Mouse (Mus musculus) right cerebral cortex, adult 18-20 months (tissue): ENCODE data around the gene Tnfrsf14.

Source experiments
- DNase-seq: peaks from one replicate; pipeline ENCODE4 v3.0.0; 2022; ENCODE audit warnings: mixed read lengths

Gene Tnfrsf14

DNA sequence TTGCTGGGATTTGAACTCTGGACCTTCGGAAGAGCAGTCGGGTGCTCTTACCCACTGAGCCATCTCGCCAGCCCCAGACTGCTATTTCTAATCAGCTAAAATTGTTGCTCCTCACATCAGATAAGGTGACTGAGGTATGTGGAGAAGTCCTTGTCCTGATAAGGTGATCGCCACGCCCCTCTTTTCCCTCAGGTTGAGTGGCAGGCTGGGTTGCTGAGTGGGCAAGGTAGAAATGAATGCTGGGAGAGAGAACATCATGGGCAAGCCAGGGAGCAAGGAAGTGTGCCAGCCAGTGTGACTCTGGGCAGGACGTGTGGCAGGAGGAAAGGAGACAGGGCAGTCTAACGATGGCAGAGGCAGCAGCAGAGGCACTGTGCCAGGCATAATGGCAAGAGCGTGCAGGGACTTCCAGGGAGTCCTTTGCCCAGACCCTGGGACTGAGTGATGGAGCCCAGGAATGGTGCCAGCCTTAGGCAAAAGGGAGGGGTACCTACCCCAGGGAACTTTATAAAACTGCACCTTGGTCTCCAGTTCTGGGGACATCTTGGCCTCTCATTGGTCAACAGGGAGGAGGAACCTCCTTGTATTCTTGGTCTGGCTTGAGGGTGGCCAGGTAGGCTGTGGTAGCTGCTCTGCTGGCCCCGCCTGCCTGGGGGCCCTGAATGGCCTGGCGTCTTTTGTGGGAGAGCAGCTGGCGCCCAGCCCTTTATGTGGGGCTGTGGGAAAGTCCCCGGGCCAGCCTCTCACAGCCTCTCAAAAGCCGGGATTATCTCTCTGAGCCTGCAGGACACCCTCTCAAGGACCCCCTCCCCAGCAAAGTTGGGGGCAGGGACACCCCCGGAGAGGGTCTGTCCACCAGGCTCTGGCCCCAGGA, 19.9 kb upstream of the Tnfrsf14 start:
- peak; percentile 35 for DNase-seq

DNA sequence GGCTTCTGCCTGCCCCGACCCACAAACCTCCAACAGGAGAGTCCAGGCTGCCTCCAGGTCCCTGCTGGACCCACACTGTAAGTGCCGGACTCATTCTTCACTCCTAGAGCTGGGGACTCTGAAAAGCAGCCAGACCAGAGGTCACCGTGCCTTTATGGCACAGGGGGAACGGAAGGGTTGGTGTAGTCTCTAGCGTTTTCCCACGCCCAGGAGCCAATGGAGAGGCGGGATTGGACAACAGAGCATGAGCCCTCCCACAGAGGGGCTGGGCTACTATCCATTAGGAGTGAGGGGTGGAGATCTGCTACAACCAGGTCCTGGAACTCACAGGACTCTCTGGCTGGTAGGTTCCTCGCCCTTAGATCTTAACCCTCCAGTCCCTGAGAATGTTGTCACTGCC, 18.0 kb upstream of the Tnfrsf14 start:
- DNase-seq: peak; percentile 53

DNA sequence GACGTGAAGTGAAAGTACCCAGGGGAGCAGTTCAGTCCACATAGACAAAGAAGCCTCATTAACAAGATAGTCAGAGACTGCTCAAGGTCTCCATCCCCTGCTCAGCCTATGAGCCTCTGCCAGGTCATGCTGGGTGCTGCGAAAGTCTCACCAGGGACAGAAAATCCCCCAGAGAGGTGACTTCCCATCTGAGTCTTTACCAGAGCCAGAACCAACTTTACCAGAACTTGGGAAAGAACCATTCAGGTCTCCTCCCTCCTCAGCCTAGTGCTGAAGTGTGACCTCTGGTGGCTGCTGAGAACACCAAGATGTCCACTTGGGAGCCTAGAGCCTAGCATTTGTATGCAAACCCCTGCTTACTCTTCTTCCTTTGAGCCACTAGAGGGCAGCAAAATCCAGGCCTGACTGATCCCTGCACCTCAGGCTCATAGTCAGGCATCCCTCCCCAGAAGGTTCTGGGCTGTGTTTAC, 15.8 kb upstream of the Tnfrsf14 start:
- DNase-seq: peak; percentile 87

DNA sequence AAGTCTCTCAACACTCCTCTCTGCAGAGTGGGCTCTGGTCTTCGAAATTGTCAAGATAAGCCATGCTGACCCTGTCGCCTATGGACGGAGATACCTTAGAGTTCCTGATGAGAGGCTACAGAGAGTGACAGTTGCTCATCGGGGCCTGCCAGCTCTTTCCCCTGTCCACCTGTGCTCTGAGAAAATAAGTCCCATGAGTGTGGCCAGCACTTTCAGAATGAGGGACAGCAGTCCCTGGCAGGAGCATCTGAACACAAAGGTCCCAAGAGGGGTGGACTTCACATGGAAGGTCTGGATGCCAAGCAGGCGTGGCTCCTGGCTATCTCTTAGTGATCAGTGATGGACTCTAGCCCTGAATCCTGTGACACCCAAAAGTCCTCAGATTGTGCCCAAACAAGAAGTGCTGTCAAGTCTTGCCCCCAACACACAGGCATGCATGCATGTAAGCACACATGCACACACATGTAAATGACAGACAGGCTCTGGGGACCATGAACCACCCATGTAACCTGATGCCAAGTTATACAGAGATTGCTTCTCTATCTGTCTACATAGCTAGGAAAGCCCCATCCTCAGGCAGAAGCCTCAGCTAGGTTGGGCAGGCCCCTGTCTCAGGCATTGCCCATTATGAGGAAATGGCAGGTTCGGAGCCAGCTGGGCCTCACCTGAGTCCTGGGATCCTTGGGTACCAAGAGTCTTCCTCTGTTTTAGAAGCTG, 15.1 kb upstream of the Tnfrsf14 start:
- no peak for DNase-seq

GRCm38 (mm10) chr4:154942632-154943322, 14.4 kb upstream of the Tnfrsf14 start:
- DNase-seq: no peak

GRCm38 (mm10) chr4:154941831-154942230, 13.5 kb upstream of the Tnfrsf14 start:
- DNase-seq: no peak

- no peak for DNase-seq
These were observed 11.8 kb upstream of the Tnfrsf14 start for GRCm38 (mm10) chr4:154940156-154940555.

DNA sequence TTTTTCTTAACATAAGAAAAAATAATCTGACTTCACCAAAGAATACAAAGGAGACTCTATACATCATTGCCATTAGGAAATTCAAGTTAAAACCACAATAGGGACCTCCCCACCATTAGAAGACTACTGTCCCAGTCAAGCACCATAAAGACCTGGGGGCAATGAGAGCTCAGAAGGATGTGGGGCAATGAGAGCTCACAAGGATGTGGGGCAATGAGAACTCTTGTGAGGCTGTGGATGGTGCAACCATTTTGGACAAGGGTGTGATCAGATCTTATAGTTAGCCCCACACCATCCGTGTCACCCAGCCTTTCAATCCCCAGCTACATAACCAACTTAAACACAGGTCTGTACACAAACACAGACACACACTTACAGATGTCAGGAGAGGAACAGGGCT, 9.4 kb upstream of the Tnfrsf14 start:
- DNase-seq: no peak

DNA sequence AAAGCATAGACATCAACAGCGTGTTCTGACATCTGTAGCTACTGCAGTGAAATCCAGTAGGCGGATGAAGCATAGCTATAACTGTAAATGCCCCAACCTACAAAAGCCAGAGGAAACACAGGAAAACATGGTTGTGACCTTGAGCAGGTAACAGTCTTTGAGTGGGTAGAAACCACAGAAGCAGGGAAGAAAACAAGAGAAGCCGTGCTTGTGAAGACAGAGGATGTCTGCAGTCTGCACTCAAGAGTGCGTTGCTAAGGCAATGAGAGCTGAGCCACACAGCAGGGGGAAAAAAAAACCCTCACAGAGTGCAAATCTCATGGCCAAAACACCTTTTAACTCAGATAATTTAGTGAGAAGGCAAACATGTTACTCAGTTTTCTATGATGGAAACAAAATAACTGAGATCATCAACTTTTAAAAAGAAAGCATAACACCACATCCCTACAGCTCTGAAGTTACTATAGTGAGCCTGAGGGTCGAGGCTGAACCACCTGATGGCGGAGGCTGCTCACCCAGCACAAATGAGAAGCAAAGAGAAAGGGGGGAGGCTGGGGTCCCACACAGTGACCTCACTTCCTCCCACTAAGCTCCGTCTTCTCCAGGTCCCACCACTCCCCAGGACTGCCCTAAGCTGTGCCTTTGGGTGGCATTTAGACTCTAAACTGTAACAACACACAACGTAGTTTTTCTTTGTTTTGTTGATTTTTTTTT, 8.3 kb upstream of the Tnfrsf14 start:
- DNase-seq: no peak

DNA sequence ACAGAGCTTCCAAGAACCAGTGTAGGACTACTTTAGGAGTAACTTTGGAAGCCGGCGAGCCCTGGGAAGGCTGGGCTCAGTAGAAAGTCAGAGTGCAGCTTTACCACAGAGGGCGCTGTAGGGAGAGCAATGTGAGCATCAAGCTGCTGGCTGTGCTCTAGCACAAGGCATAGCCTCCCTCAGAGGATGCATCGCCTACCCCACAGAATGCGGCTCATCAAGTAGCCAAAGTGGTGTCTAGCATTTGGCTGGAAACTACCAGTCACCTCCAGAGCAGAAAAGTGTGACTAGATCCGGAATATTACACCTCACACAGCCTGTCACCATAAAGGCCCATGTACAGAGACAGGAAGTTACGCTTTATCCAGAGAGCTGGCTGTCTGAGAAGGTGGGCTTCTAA, 7.4 kb upstream of the Tnfrsf14 start:
- DNase-seq: no peak

- DNase-seq: no peak
These were observed 6.4 kb upstream of the Tnfrsf14 start for GRCm38 (mm10) chr4:154934800-154935199.

DNA sequence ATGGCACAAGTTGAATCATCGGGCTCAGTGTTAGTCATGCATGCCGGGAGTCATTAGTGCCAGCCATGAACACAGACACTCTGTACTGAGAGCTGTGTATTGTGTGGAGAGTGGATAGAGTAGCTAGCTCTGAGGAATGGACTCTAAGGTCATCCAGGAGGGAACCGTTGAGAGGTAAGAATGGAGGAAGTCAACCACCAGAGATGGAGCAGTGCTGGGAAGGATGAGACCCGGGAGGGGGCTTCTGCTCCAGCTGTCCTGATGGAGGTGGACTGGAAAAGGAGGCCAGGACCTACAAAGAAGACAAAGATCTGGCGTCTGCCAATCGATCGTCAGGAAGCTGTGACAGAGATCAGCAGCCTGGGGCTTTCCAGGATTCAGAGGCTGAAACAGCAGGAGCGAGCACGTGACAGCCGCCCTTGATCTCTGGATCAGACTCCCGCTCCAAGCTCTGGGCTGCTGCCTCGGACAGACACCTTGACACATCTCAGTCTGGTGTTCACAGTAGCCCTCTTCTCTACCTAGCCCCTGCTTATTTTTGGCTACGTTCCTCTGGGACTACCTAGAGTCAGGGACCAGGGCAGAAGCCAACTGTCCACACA, 5.0 kb upstream of the Tnfrsf14 start:
- no peak for DNase-seq

DNA sequence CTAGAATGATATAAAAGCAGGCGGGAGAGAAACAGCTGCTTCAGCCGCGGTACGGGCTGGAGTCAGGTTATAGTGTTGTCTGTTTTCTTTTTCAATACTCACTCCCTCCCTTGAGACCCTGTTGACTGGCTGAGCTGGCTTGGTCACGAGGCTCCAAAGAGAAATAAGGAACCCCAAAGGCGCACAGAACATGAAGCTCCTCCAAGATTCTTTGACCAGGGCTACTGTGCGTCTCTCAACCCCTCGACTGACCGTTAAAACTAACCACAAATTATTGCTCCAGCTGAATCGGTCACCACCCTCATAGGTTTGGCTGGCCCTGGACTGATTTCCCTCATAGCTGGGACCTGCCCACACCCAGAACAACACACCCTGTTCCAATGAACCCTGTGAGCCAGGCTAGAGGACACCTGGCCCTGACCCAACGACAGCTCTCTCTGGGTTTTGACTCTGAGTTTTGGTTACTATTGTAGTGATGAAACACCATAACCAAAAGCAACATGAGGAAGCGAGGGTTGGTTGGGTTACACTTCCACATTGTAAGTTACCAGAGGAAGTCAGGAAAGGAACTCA, 811 bp upstream of the Tnfrsf14 start:
- DNase-seq: no peak

GRCm38 (mm10) chr4:154927899-154928337, 445 bp downstream of the Tnfrsf14 start:
- DNase-seq: no peak

DNA sequence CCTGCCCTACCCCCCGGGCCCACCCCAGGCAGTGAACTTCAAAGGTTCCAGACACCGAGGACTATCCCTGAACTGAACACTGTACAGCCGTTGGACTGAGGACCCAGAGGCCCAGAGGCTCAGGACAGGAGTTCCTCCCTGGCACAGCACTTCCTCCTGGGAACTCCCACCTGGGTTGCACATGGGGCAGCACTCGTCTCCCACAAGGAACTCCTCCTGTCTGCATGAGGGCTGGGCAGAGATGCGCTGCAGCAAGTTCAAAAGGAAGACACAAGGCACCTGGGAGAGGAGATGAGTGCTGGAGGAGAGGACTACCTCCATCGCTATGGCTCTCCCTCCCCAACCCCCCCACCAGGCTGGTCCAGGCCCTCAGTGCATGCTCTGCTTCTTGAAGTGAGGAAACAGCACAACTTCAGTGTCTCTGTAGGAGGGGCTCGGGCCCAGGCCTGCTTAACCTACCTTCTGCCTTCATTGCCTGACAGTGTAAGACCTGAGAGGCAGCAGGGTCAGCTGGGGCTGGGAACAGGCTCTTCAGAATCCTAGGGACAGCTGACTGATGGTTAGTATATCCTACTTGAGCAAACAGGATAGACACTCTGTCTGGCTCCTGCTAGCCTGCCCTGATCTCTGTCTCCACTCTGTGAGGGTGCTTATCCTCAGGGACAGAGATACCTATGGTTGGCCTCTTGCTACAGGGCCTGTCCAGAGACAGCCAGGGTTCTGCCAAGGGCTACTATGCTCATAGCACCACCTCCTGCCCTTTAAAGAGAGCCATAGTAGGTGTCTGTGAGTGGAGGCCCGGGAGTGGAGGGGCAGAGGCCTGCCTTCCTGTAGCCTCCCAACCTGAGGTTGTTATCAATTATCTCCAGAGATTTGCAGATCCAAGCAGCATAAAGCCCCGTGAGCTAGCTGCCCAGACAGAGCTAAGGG, 1.1 kb downstream of the Tnfrsf14 start:
- DNase-seq: no peak

GRCm38 (mm10) chr4:154925413-154925812, 3.0 kb downstream of the Tnfrsf14 start:
- DNase-seq: no peak

DNA sequence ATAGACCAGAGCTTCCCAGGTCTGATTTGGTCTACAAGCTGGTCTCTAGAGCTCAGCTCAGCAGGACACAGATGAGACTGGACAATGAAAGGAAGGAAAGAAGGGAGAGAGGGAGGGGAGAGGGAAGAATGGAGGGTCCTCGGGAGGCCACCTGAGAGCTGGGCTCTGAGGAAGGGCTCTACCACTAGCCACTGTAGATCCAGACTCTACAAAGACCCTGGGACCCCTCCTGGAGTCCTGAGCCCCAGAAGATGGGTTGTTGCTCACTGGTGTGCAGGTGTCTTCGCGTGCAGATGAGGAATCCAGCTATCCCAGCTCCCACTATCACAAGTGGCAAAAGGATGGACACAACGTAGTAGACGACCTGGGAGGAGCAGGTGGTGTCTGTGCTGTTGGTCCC, 5.4 kb downstream of the Tnfrsf14 start:
- DNase-seq: no peak

DNA sequence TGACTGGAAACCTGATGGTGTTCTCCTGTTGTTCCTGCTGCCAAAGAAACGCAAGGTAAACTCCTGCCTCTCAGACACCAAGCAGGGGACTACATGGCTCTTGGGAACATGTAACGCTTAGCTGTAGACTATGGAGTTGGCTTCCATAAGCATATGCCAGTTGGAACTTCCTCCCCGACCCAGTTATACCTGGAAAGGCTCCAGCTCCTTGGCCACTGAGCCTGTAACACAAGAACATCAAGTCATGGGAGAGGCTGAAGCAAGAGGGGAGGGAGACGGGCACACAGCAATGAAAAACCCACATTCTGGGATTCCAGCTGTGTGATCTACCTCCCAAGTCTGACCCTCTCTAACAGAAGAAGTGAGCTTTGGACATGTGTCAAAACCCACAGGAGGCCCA, 6.1 kb downstream of the Tnfrsf14 start:
- DNase-seq: no peak

- DNase-seq: no peak
These were observed 11.7 kb downstream of the Tnfrsf14 start for GRCm38 (mm10) chr4:154916662-154917061.

DNA sequence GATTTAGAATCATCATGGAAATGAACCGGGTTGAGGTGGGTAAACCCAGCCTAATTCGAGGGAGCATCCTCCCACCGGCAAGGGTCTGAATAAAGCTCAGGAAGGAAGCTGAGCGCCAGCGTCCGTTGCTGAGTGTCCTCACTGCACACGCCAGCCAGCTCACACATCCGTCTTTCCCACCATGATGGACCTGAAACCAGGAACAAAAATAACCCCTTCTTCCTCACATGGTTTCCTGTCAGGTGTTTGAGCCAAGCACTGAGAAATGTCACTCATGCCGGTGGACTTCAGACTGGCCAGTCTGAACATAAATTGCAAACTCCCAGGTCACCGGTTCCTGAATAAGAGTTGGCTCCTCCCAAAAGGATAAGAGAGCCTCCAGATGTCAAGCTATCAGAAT, 13.1 kb downstream of the Tnfrsf14 start:
- DNase-seq: no peak

DNA sequence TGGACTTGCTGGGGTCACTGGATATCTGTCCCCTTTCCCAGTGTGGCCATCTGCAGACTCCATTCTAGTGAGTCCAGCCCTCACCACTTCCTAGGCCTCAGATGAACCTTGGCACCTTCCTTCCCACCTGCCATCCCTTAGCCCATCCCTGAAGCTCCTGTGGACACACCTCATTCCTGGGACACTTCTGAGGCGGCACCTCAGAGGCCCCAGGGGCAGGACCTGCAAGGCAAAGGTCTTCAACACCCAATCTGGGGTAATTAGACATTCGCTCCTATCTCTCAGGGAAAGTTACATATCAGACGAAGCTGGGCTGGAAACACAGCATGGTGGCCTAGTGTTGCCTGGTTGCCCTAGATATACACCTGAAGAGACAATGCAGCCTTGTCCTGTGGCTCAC, 13.7 kb downstream of the Tnfrsf14 start:
- DNase-seq: no peak
